Mouse (Mus musculus) embryonic fibroblast, embryonic 13.5 days (primary cell): Measurements from ENCODE around the gene Gm20388.

ENCODE experiments used
- CTCF ChIP-seq: IDR thresholded peaks from 2 replicates; pipeline ENCODE4 v1.5.1; 2011; ENCODE audit warnings: mild to moderate bottlenecking, control low read depth, low read length, moderate library complexity, borderline replicate concordance; ENCODE audit not compliant: insufficient read depth
- POLR2A ChIP-seq: IDR thresholded peaks from 2 replicates; pipeline ENCODE4 v1.6.1; 2011; ENCODE audit warnings: low read depth, mild to moderate bottlenecking, control low read depth, low read length, moderate library complexity

- no peak for TF ChIP-seq CTCF
- no peak for TF ChIP-seq POLR2A
These were observed 1363.0 kb downstream of the Gm20388 start for GRCm38 (mm10) chr8:121273620-121274019.
